Mouse (Mus musculus) retina, embryonic 14.5 days (tissue): ENCODE results near the gene Rps19bp1.

Experiments used
- DNase-seq: peaks from one replicate; pipeline ENCODE4 v3.0.0-alpha.2; 2015; ENCODE audit warnings: low spot score

Gene Rps19bp1

GRCm38 (mm10) chr15:80219211-80219610 lies 44.9 kb downstream of the Rps19bp1 start:
- DNase-seq = peak; percentile 33

GRCm38 (mm10) chr15:80217476-80217875 lies 46.6 kb downstream of the Rps19bp1 start:
- no peak for DNase-seq

GRCm38 (mm10) chr15:80216480-80216820 lies 47.7 kb downstream of the Rps19bp1 start:
- no peak for DNase-seq

GRCm38 (mm10) chr15:80215716-80216479 lies 48.2 kb downstream of the Rps19bp1 start:
- peak; percentile 66 for DNase-seq

GRCm38 (mm10) chr15:80213688-80214087 lies 50.4 kb downstream of the Rps19bp1 start:
- DNase-seq = no peak
